Mouse (Mus musculus) olfactory bulb, adult 2 months (tissue): ENCODE results near the gene Kiz.

Source experiments
- CTCF ChIP-seq: fragments of 200-500 bp; IDR thresholded peaks from 2 replicates; pipeline ENCODE4 v1.5.1; 2012; ENCODE audit warnings: low read depth, mild to moderate bottlenecking, low read length, moderate library complexity; ENCODE audit not compliant: insufficient read depth
- POLR2A ChIP-seq: fragments of 200-500 bp; IDR thresholded peaks from 2 replicates; pipeline ENCODE4 v1.6.1; 2012; ENCODE audit warnings: mild to moderate bottlenecking, low read depth, low read length, moderate library complexity; ENCODE audit not compliant: insufficient read depth

DNA sequence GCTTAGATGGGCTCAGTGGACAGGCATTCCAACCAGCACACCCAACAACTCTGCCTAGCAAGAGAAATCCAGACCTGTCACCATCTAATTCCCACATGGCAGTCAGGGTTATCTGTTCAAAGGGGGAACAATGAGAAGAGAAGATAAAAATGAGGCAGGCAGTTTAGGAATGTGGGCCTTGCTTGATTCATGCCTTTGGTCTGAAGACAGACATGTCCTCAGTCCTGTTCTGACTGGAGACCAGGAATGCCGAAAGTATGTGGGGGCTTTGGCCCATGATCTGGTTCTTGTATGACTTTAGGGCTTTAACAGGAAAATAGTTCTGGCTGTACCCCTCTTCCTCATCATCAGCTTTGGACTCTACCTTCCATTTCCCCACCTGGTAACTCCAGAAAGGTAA, 130.1 kb downstream of the Kiz start:
- no peak for TF ChIP-seq POLR2A
- no peak for TF ChIP-seq CTCF
